Mouse (Mus musculus): ENCODE measurements around the gene C030005K15Rik. TPM values are rescaled to one million over a fixed set of nuclear protein-coding genes. Genes with fewer than 3 reads are reported as not detected.

The C030005K15Rik gene
- total RNA-seq, 2 experiments from 2014 or later, result 0.48 TPM; not detected in 1

Other genes with a start within 250 kb of the C030005K15Rik start
- 10 to 100 TPM; 14.1 to 17.6 TPM for gene Dcn, start 247.1 kb downstream of the C030005K15Rik start, total RNA-seq (2021)
- 1 to 10 TPM; 1.5 to 2.3 TPM for gene Lum, start 161.6 kb downstream of the C030005K15Rik start, total RNA-seq (2021)
- not detected for gene Kera, start 119.9 kb downstream of the C030005K15Rik start, total RNA-seq (2021)
- gene Epyc, start 82.7 kb downstream of the C030005K15Rik start, total RNA-seq (2021), result under 1 TPM in 1 of 2 experiments, not detected in 1; 0.17 TPM
- gene Ccer1, start 33.7 kb downstream of the C030005K15Rik start, total RNA-seq (2021), result not detected